Mouse (Mus musculus) liver, embryonic 12.5 days (tissue): Measurements from ENCODE around the gene Evpl. TPM values are rescaled to one million over a fixed set of nuclear protein-coding genes. Genes with fewer than 3 reads are reported as not detected.

Experiments used
- ATAC-seq: fragments of 200-750 bp; cut with Nextera tagmentation; 2 replicates; pipeline ENCODE4 v1.8.0; 2017; ENCODE audit warnings: moderate number of reproducible peaks, mild to moderate bottlenecking, moderate library complexity
- H3K27ac ChIP-seq: fragments of 300-500 bp; sonication (generic); 2 replicates; pipeline ENCODE4 v1.5.1; 2016; ENCODE audit warnings: mild to moderate bottlenecking
- H3K27me3 ChIP-seq: fragments of 300-500 bp; sonication (generic); replicated peaks from 2 replicates; pipeline ENCODE4 v1.6.1; 2016; ENCODE audit warnings: mild to moderate bottlenecking, moderate library complexity
- H3K36me3 ChIP-seq: fragments of 300-500 bp; sonication (generic); 2 replicates; pipeline ENCODE4 v1.6.1; 2016; ENCODE audit warnings: mild to moderate bottlenecking, moderate library complexity
- H3K4me1 ChIP-seq: fragments of 300-500 bp; sonication (generic); 2 replicates; pipeline ENCODE4 v1.6.1; 2016
- H3K4me2 ChIP-seq: fragments of 300-500 bp; sonication (generic); 2 replicates; pipeline ENCODE4 v1.6.1; 2016; ENCODE audit warnings: mild to moderate bottlenecking, moderate library complexity
- H3K4me3 ChIP-seq: fragments of 300-500 bp; sonication (generic); 2 replicates; pipeline ENCODE4 v1.5.1; 2016; ENCODE audit warnings: mild to moderate bottlenecking, moderate library complexity
- H3K9ac ChIP-seq: fragments of 300-500 bp; sonication (generic); 2 replicates; pipeline ENCODE4 v1.6.1; 2016; ENCODE audit warnings: mild to moderate bottlenecking, moderate library complexity
- H3K9me3 ChIP-seq: fragments of 300-500 bp; sonication (generic); replicated peaks from 2 replicates; pipeline ENCODE4 v1.6.1; 2016; ENCODE audit warnings: mild to moderate bottlenecking, moderate library complexity
- WGBS: fragments of 180-500 bp; shearing (Covaris S2); methylation state at CpG from one replicate; pipeline ENCODE4 v1.1.7; 2016; ENCODE audit not compliant: insufficient replicate concordance; 5-methylcytosine and 5-hydroxymethylcytosine counted together
- polyA plus RNA-seq: library from polyadenylated mRNA; unstranded; fragments of >200 nt; fragmentation: Nextera tagmentation; extraction: Ambion mirVana; gene quantifications from 2 replicates; pipeline ENCODE4 v1.2.1, GENCODE M21; 2016

Gene Evpl
- polyA plus RNA-seq, 1 experiment from 2014 or later: 0.30 TPM

GRCm38 (mm10) chr11:116272589-116273468 is 35.0 kb upstream of the Evpl start:
- WGBS: 21% methylated on average over 12 of the region's 12 CpGs
- Histone ChIP-seq H3K4me3 (peak overlapping the region; percentile 95), H3K27me3 (no peaks in the 10 kb centered on the region), H3K4me1 (peaks cover 49% of the 10 kb centered on the region), H3K9me3 (no peaks in the 10 kb centered on the region), H3K9ac (peak overlapping the region; percentile 94), H3K27ac (peak overlapping the region; percentile 82; the same call in 1 of the 2 replicates), H3K36me3 (peaks cover 48% of the 10 kb centered on the region), H3K4me2 (peak overlapping the region; percentile 80)
- no peak for ATAC-seq

DNA sequence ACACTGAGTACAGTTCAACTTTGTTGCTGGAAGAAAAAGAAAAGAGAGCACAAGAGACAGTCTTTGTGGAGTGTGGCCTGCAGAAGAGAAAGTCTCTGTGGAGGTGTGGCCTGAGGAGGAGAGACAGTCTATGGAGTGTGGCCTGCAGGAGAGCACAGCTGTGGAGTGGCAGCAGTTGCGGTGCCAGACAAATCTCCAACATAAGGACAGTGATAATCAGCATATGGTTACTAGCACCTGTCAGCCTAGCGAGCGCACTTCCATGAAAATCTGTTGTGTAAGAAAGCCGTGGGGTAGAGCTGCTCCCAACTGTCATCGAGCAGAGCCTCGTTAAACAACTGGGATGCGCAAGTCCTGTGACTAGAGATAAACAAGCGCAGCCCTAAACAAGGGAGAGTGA is 31.7 kb upstream of the Evpl start:
- H3K9ac ChIP-seq: no peak overlapping the region
- H3K4me3 ChIP-seq: no peak overlapping the region
- ATAC-seq: no peak
- peaks cover 60% of the 10 kb centered on the region for H3K4me1 ChIP-seq
- no peak overlapping the region for H3K4me2 ChIP-seq
- H3K36me3 ChIP-seq: peaks cover 80% of the 10 kb centered on the region
- no peaks in the 10 kb centered on the region for H3K27me3 ChIP-seq
- H3K9me3 ChIP-seq: no peaks in the 10 kb centered on the region
- no peak overlapping the region for H3K27ac ChIP-seq
- WGBS: 83% methylated on average over 8 of the region's 8 CpGs

GRCm38 (mm10) chr11:116268313-116268712 is 30.4 kb upstream of the Evpl start:
- WGBS: 90% methylated on average over 6 of the region's 6 CpGs

GRCm38 (mm10) chr11:116267637-116268036 is 29.8 kb upstream of the Evpl start:
- Histone ChIP-seq H3K4me1 (peaks cover 51% of the 10 kb centered on the region), H3K27ac (no peak overlapping the region), H3K9me3 (no peaks in the 10 kb centered on the region), H3K36me3 (peaks cover 99% of the 10 kb centered on the region), H3K4me2 (no peak overlapping the region), H3K27me3 (no peaks in the 10 kb centered on the region), H3K4me3 (no peak overlapping the region), H3K9ac (no peak overlapping the region)
- WGBS: 79% methylated on average over 8 of the region's 8 CpGs
- no peak for ATAC-seq

More at GRCm38 (mm10) chr11:116268313-116268712, 30.4 kb upstream of the Evpl start:
- Histone ChIP-seq H3K4me3 (no peak overlapping the region), H3K27me3 (no peaks in the 10 kb centered on the region), H3K4me1 (peaks cover 55% of the 10 kb centered on the region), H3K27ac (no peak overlapping the region), H3K4me2 (no peak overlapping the region), H3K36me3 (peaks cover 92% of the 10 kb centered on the region), H3K9ac (no peak overlapping the region), H3K9me3 (no peaks in the 10 kb centered on the region)
- ATAC-seq: no peak

DNA sequence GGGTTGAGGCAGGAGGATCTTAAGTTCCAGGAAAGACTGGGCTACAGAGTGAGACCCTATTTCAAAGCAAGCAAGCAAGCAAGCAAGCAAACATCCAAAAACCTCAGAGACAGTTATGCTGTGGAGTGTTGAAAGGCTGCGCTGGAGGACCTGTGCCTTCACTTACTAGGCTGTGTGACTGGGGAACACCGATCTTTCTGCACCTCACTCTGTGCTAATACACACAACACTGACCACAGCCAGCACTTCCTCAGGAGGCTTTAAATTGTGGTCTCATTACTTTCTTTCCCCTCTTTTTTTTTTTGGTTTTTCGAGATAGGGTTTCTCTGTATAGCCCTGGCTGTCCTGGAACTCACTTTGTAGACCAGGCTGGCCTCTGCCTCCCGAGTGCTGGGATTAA is 28.0 kb upstream of the Evpl start:
- ATAC-seq: no peak
- no peak overlapping the region for H3K4me2 ChIP-seq
- H3K4me1 ChIP-seq: peaks cover 34% of the 10 kb centered on the region
- no peak overlapping the region for H3K9ac ChIP-seq
- H3K4me3 ChIP-seq: no peak overlapping the region
- 75% methylated on average over 4 of the region's 4 CpGs for WGBS
- H3K27ac ChIP-seq: peak overlapping the region; percentile 37; the same call in 1 of the 2 replicates
- H3K27me3 ChIP-seq: no peaks in the 10 kb centered on the region
- H3K9me3 ChIP-seq: no peaks in the 10 kb centered on the region
- H3K36me3 ChIP-seq: peaks cover 99% of the 10 kb centered on the region

DNA sequence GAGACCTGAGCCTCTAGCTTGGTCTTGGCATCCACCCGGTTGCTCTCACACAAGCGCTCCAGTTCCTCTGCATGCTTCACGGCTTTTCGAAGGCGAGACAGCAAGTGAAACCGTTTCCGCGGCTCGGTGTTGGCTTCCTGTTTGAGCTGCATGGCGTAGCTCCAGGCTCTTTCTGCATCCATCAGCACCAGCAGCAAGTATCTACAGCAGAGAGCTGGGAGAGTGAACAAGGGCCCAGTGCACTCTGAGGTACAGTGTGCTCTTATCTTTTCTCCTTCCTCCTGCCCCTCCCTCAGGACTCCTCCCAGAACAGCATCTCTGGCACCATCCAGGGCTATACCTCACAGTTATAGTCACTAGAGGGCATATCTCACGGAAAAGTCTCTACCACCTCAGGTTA is 27.5 kb upstream of the Evpl start:
- H3K27ac ChIP-seq: peak overlapping the region; percentile 37; the same call in 1 of the 2 replicates
- 78% methylated on average over 11 of the region's 11 CpGs for WGBS
- H3K4me3 ChIP-seq: no peak overlapping the region
- no peaks in the 10 kb centered on the region for H3K9me3 ChIP-seq
- no peak overlapping the region for H3K9ac ChIP-seq
- H3K4me2 ChIP-seq: no peak overlapping the region
- H3K4me1 ChIP-seq: peaks cover 29% of the 10 kb centered on the region
- peaks cover 99% of the 10 kb centered on the region for H3K36me3 ChIP-seq
- no peaks in the 10 kb centered on the region for H3K27me3 ChIP-seq
- ATAC-seq: peak; percentile 85

DNA sequence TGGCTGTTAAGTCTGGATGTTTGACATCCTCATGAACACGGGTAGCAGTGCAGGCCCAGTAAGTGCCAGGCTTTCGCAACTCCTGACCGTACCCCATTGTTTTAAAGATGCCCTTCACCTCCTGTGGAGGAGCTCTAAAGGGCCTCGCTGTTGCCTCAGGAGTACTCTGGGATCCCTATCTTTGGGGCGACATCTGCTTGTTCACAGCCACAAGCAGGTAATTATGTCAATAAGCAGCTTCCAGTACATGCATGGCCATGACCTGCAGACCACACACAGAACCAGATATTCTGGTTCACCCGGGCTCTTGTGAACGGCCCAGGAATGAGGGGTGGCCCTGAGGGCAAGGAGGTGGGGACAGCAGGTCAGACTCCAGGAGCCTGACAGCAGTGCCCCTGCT is 22.4 kb upstream of the Evpl start:
- no peak for ATAC-seq
- Histone ChIP-seq H3K4me3 (no peak overlapping the region), H3K27ac (no peak overlapping the region), H3K27me3 (no peaks in the 10 kb centered on the region), H3K9ac (no peak overlapping the region), H3K4me2 (no peak overlapping the region), H3K4me1 (peaks cover 13% of the 10 kb centered on the region), H3K36me3 (peaks cover 99% of the 10 kb centered on the region), H3K9me3 (no peaks in the 10 kb centered on the region)
- 80% methylated on average over 7 of the region's 7 CpGs for WGBS

DNA sequence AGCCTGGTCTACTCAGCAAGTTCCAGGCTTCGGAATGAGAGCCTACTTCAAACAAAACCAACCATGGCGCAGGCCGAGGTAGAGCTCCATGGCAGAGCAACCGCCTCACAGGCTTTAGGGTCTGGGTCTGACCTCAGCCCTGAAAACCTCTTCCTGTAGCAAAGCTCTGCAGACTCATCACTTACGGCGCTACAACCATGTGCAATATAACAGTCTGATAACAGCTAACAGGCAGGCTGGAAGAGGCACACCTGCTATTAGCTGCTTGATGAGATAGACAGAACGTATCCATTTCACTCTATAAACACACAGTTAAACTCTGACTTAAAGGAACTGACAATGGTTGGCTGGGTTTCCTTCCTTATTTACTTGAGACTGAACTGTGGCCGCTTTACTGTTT is 21.6 kb upstream of the Evpl start:
- Histone ChIP-seq H3K9ac (no peak overlapping the region), H3K4me2 (no peak overlapping the region), H3K27me3 (no peaks in the 10 kb centered on the region), H3K27ac (no peak overlapping the region), H3K9me3 (no peaks in the 10 kb centered on the region), H3K4me3 (no peak overlapping the region), H3K4me1 (peaks cover 16% of the 10 kb centered on the region), H3K36me3 (peaks cover 100% of the 10 kb centered on the region)
- WGBS: 71% methylated on average over 8 of the region's 8 CpGs
- ATAC-seq: 0 out of 2 replicates have a peak, but pooled peaks have one; percentile 13

- 76% methylated on average over 9 of the region's 9 CpGs for WGBS
- ATAC-seq: no peak
- Histone ChIP-seq H3K27me3 (no peaks in the 10 kb centered on the region), H3K9ac (no peak overlapping the region), H3K4me1 (peaks cover 16% of the 10 kb centered on the region), H3K4me2 (no peak overlapping the region), H3K9me3 (no peaks in the 10 kb centered on the region), H3K36me3 (peaks cover 100% of the 10 kb centered on the region), H3K4me3 (no peak overlapping the region), H3K27ac (no peak overlapping the region)
These were observed 18.3 kb upstream of the Evpl start for GRCm38 (mm10) chr11:116255982-116256675.

- peak overlapping the region; percentile 64 for H3K27ac ChIP-seq
- H3K9ac ChIP-seq: no peak overlapping the region
- H3K9me3 ChIP-seq: no peaks in the 10 kb centered on the region
- no peak for ATAC-seq
- no peak overlapping the region for H3K4me3 ChIP-seq
- H3K27me3 ChIP-seq: no peaks in the 10 kb centered on the region
- H3K4me1 ChIP-seq: peaks cover 16% of the 10 kb centered on the region
- no peak overlapping the region for H3K4me2 ChIP-seq
- H3K36me3 ChIP-seq: peaks cover 100% of the 10 kb centered on the region
- 69% methylated on average over 22 of the region's 22 CpGs for WGBS
These were observed 17.5 kb upstream of the Evpl start for GRCm38 (mm10) chr11:116255090-116255981.

DNA sequence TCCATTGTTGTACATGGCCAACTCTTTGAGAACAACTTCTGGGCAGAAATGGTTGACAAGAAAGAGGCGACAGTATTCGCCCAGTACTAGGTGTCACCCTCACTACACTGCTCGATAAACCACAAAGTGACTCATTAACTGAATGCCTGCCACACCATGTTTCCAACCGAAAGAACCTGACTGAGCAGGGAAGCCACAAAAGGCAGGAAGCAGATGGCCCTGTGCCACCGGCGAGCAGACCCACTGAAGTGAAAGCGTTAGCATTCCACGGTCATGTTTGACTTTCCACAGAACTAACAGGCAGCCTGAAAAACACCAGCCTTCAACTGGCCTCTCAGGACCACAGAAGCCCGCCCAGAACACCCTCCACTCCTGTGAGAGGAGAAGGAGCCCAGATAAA is 16.8 kb upstream of the Evpl start:
- Histone ChIP-seq H3K36me3 (peaks cover 100% of the 10 kb centered on the region), H3K4me2 (no peak overlapping the region), H3K9ac (no peak overlapping the region), H3K4me1 (peaks cover 14% of the 10 kb centered on the region), H3K4me3 (no peak overlapping the region), H3K27ac (peak overlapping the region; percentile 64; the same call in 1 of the 2 replicates), H3K9me3 (no peaks in the 10 kb centered on the region), H3K27me3 (no peaks in the 10 kb centered on the region)
- ATAC-seq: no peak; the same call in 1 of the 2 replicates
- 46% methylated on average over 9 of the region's 9 CpGs for WGBS
